Mouse (Mus musculus): Measurements from ENCODE around the gene Gm20388.

DNA sequence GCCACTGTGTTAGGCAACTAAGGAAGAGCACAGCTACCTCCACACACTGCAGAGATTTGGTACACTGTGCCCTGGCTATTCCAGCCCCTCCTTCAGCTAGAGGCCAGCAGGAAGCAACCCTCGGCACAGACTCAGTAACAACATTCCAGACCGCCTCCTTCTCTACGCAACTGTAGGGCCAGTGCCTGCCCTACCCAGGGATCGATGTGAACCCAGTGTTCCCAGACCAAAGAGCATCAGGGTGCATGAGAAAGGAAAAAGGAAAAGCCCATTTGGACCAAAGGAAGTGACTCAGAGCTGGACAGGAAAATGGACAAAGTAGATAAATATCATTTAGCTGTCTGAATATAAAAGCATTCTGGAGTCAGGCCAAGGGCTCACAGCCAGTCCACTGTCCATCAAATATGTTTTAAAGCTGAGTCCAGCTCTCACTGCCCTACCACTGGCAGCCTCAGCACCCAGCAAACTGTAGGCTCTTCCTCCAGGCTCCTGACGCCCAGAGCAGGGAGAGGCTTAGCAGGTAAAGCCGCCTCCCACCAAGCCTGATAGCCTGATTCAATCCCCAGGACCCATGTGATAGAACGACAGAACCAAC is 1708.9 kb downstream of the Gm20388 start:
- TF ChIP-seq POLR2A (IDR thresholded peaks at IDR 0.05; ENCODE audit: borderline replicate concordance, extremely low read depth, insufficient read depth, insufficient read length, poor library complexity, severe bottlenecking) (no peak), CTCF (IDR thresholded peaks at IDR 0.05; ENCODE audit: borderline replicate concordance, extremely low read depth, insufficient read depth, insufficient read length) (no peak)

Measured in brain, embryonic 14.5 days (tissue).